Mouse (Mus musculus): ENCODE results near the gene Tmem213. TPM values are rescaled to one million over a fixed set of nuclear protein-coding genes. Genes with fewer than 3 reads are reported as not detected.

Gene Tmem213
- total and polyA plus RNA-seq, 3 experiments: not detected

DNA sequence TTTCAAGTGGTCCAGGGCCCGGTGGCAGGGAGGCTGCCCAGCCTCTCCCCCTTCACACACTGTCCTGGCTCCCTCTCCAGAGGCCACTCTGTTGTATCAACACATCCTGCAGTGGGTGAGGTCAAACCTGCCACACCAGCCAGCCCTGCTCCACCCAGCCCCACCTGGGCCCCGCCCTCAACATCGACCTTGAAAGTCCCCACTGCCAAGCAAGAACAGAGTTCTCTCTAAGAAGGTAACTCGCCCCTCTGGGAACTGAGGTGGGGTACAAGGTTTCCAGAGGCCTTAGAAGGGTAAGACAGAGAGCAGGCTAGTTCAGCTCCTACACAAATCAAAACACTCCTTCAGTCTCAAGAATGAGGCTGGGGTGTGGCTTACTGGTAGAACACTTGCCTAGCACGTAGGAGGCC lies 12.1 kb upstream of the Tmem213 start:
- DNase-seq (ENCODE audit: low read depth, low spot score): no peak
- Histone ChIP-seq H3K79me2 (ENCODE audit: control insufficient read depth, insufficient read depth, low read length, poor library complexity) (no peaks in the 10 kb centered on the region), H3K36me3 (ENCODE audit: control insufficient read depth in 1 of 2, insufficient read depth in 2 of 2, low read length in 2 of 2) (no peaks in the 10 kb centered on the region), H3K27me3 (ENCODE audit: control insufficient read depth in 1 of 2, insufficient read depth in 2 of 2, low read length in 2 of 2) (no peaks in the 10 kb centered on the region), H3K4me3 (ENCODE audit: control insufficient read depth in 1 of 2, insufficient read depth in 1 of 2, low read depth in 2 of 2, low read length in 2 of 2) (no peak overlapping the region), H3K27ac (ENCODE audit: control insufficient read depth, low read depth, low read length) (no peak overlapping the region), H3K9ac (ENCODE audit: control insufficient read depth, low read depth, low read length, poor library complexity, severe bottlenecking) (no peak overlapping the region), H3K9me3 (replicated peaks; ENCODE audit: insufficient read depth, low read length) (no peaks in the 10 kb centered on the region), H3K4me1 (ENCODE audit: control insufficient read depth in 1 of 2, insufficient read depth in 2 of 2, low read length in 2 of 2) (no peaks in the 10 kb centered on the region)
- TF ChIP-seq NELFE (IDR thresholded peaks at IDR 0.05; ENCODE audit: low read depth, low read length) (no peak), E2F4 (IDR thresholded peaks at IDR 0.05; ENCODE audit: borderline replicate concordance, low read depth, low read length) (no peak), TCF12 (IDR thresholded peaks at IDR 0.05; ENCODE audit: low read depth, low read length) (no peak), ETS1 (IDR thresholded peaks at IDR 0.05; ENCODE audit: low read depth, low read length) (no peak), CHD2 (IDR thresholded peaks at IDR 0.05; ENCODE audit: low read length) (no peak), POLR2A (IDR thresholded peaks at IDR 0.05; ENCODE audit: control insufficient read depth in 1 of 2, insufficient read depth in 1 of 2, low read depth in 1 of 2, low read length in 2 of 2, poor library complexity in 1 of 2) (no peak), MXI1 (IDR thresholded peaks at IDR 0.05; ENCODE audit: low read depth, low read length) (no peak), SMC3 (IDR thresholded peaks at IDR 0.05; ENCODE audit: low read depth, low read length) (no peak), ELF1 (IDR thresholded peaks at IDR 0.05; ENCODE audit: low read depth, low read length) (no peak), POLR2AphosphoS2 (IDR thresholded peaks at IDR 0.05; ENCODE audit: low read length) (no peak), POLR2AphosphoS5 (IDR thresholded peaks at IDR 0.05; ENCODE audit: borderline replicate concordance, low read depth, low read length) (no peak)

DNA sequence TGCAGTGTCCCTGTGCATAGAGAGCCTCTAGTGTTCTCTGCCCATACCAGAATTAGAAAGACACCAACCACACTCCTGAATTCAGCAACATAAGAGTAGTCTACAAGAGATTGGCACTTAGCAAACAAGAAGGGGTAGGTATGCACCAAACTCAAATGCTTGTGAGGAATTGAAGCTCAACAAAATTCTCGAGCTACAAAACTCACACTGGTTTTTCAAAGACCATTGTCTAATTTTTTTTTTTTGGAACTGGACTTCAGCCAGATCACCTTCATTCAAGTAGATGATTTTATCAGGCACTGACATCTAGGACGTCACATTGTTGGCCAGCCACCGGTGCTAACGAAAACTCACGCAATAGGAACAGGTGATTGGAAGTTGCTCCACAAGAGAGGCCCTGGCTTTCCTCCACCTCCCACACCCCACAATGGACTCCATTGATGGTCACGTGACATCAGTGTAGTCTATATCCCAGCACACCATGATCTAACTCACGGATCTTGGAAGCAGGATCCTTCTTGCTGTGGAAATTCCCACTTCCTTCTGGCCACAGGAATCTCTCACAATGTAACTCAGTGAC lies 6.7 kb upstream of the Tmem213 start:
- Histone ChIP-seq H3K4me3 (ENCODE audit: control insufficient read depth in 1 of 2, insufficient read depth in 1 of 2, low read depth in 2 of 2, low read length in 2 of 2) (no peak overlapping the region), H3K79me2 (ENCODE audit: control insufficient read depth, insufficient read depth, low read length, poor library complexity) (no peaks in the 10 kb centered on the region), H3K9ac (ENCODE audit: control insufficient read depth, low read depth, low read length, poor library complexity, severe bottlenecking) (no peak overlapping the region), H3K9me3 (replicated peaks; ENCODE audit: insufficient read depth, low read length) (no peaks in the 10 kb centered on the region), H3K27ac (ENCODE audit: control insufficient read depth, low read depth, low read length) (no peak overlapping the region), H3K27me3 (ENCODE audit: control insufficient read depth in 1 of 2, insufficient read depth in 2 of 2, low read length in 2 of 2) (no peaks in the 10 kb centered on the region), H3K36me3 (ENCODE audit: control insufficient read depth in 1 of 2, insufficient read depth in 2 of 2, low read length in 2 of 2) (peaks cover 0 to 5% of the 10 kb centered on the region in 2 experiments; a peak in 1 of 4 replicates), H3K4me1 (ENCODE audit: control insufficient read depth in 1 of 2, insufficient read depth in 2 of 2, low read length in 2 of 2) (peaks cover 0 to 7% of the 10 kb centered on the region in 2 experiments; a peak in 2 of 4 replicates)
- TF ChIP-seq MAFK (IDR thresholded peaks at IDR 0.05; ENCODE audit: borderline replicate concordance, low read depth, low read length): no peak
- no peak for TF ChIP-seq HCFC1 (IDR thresholded peaks at IDR 0.05; ENCODE audit: low read depth, low read length)
- TF ChIP-seq POLR2A (IDR thresholded peaks at IDR 0.05; ENCODE audit: control insufficient read depth in 1 of 2, insufficient read depth in 1 of 2, low read depth in 1 of 2, low read length in 2 of 2, poor library complexity in 1 of 2): no peak
- no peak for TF ChIP-seq UBTF (IDR thresholded peaks at IDR 0.05; ENCODE audit: borderline replicate concordance, insufficient read depth, low read depth, low read length)
- TF ChIP-seq JUND (IDR thresholded peaks at IDR 0.05; ENCODE audit: low read depth, low read length): no peak
- TF ChIP-seq USF2 (IDR thresholded peaks at IDR 0.05; ENCODE audit: borderline replicate concordance in 1 of 2, insufficient read depth in 1 of 2, low read depth in 1 of 2, low read length in 2 of 2): no peak
- TF ChIP-seq ELF1 (IDR thresholded peaks at IDR 0.05; ENCODE audit: low read depth, low read length): no peak
- no peak for TF ChIP-seq POLR2AphosphoS5 (IDR thresholded peaks at IDR 0.05; ENCODE audit: borderline replicate concordance, low read depth, low read length)
- TF ChIP-seq ZMIZ1 (IDR thresholded peaks at IDR 0.05; ENCODE audit: low read depth, low read length): no peak
- TF ChIP-seq SIN3A (IDR thresholded peaks at IDR 0.05; ENCODE audit: low read length): no peak
- DNase-seq (ENCODE audit: low read depth, low spot score): no peak

Measured in MEL (cell line).